Mouse (Mus musculus) layer of hippocampus, postnatal 25 days (tissue): ENCODE results near the gene Zdhhc9. TPM values are rescaled to one million over a fixed set of nuclear protein-coding genes. Genes with fewer than 3 reads are reported as not detected.
"Not testable (repeated sequence)": the region's sequence is repeated elsewhere in the genome, so short reads cannot be mapped to it uniquely, and the experiment has no call there.

ENCODE experiments used
- DNase-seq, 2 experiments: peaks; one replicate each; pipeline ENCODE4 v3.0.0; 2022; ENCODE audit warnings: mixed read lengths in 2 of 2, low spot score in 1 of 2; ENCODE audit errors: extremely low spot score in 1 of 2
- total RNA-seq, 2 experiments: library from RNA; stranded (reverse); gene quantifications; 2 replicates each; pipeline ENCODE4 v1.2.3; 2021

The Zdhhc9 gene
- total RNA-seq, result 10 to 100 TPM; 46.6 to 50.2 TPM

DNA sequence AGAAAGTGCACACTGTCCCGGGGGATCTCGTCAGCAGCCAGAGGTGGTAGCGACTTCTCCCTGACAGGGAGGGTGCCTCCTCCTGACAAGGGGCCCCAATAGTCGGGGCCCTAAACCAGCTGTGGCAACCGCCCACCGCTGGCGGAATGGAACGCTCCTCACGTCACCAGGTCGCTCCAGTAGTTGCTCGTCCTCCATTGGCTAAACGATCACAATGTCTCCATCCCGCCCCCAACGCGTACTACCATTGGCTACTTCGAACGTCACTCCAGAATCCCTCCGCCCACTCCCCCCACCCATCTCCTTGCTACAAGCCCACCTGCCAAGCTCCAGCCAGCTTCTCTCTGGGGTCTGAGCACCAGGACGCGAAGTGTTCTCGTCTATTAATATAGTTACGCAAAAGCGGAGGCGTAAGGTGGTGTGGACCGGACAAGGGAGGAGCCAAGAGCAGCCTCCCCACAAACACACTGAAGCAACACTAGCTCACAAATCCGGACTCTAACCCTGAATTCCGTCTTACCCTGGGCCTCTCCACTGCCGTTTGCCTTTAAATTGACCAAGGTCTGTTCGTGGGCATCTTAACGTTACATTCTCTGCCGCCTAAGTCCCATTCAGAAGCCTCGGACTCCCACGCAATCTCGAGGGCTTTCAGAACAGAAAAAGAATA is at the start of gene Zdhhc9:
Gene Zdhhc9 (minus strand): TSS at position 360 of the 667 bp plus-strand sequence.
- peak; percentile 71 to 88 for DNase-seq

DNA sequence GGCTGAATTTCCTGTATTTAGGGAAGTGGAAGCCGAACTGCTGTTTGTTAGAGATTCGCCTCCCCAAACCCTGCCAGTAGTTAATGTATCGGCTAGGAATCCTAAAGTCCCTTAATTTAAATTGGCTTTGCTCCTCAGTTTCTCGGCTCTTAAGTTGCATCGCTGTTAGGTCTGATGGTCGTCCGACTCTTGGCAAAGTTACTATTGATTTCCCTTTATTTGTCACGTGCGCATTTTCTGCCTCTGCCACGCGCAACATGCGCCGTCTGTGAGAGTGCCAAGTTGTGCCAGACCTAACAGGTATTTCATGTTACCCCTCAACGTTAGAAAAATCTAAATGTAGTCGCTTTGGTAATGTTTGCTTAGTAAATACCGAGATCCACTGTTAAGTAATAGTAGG is 48.3 kb upstream of the Zdhhc9 start:
- no peak for DNase-seq

DNA sequence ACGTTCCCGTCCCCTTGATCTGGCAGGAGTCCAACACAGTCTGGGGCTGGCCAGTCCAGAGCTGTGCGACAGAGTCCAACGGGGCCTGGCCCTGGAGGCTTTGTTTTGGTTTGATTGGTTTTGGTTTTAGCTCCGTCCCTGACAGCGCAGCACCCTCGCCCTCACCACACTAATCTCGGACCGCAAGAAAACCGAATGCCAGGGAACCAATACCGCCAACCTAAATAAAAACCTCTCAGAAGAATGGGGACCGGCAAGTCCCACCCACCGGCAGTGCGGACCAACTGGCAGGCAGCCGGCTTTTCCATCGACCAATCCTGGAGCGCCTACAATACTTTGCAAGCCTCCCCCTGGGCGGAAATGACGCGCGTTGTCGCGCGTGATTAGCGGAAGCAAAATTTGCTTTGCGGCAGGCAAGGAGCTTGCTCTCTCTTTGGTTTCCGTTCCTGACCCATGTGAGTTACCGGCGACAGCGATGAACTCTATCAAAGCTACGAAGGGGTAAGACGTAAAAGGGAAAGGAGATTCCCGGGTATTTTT is 47.9 kb upstream of the Zdhhc9 start, which contains the start of gene Utp14a:
Gene Utp14a (plus strand): TSS at position 395 of the 540 bp plus-strand sequence.
- DNase-seq, result peak; percentile 84 to 88

DNA sequence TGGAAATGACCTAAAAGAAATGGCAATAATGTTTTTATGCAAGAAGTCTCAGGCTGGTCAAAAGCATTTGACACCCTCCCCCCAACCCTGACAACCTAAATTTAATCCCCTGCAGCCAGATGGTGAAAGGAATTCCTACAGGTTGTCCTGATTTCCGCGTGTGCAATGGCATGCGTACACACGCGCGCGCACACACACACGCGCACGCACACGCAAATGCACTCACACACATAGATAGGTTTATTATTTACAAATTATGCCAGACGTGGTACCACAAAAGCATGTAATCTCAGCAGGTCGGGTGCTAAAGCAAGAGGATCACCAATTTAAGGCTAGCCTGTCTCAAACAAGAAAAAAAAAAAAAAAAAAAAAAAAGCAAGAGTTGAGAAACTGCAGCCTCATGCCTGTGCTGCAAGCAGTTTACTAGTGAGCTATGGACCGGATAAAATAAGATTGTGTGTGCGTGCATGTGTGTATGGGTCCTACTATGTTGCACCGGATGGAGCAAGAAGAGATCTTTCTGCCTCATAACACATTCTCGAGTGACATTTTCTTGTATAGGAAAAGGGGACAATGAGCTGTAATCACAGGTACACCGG is 47.3 kb upstream of the Zdhhc9 start:
- peak; percentile 6 to 10 for DNase-seq

DNA sequence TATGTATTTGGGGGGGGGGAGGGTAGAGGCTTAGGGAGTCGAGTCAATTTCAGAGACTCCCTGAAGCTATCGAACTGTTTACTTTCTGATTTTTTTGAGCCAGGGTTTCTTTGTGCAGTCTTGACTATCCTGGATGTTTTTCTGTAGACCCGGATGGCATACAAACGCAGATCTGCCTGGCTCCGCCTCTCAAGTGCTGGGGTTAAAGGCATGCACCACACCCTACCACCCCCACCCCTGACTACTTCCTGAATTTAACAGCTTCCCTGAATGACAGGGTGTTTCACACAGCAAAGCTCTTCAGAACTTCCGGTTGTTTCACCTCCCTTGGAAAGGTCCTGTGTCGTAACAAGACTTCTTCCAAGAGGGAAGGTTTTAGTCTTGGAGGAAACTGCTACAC is 25.7 kb upstream of the Zdhhc9 start:
- DNase-seq, result no peak

DNA sequence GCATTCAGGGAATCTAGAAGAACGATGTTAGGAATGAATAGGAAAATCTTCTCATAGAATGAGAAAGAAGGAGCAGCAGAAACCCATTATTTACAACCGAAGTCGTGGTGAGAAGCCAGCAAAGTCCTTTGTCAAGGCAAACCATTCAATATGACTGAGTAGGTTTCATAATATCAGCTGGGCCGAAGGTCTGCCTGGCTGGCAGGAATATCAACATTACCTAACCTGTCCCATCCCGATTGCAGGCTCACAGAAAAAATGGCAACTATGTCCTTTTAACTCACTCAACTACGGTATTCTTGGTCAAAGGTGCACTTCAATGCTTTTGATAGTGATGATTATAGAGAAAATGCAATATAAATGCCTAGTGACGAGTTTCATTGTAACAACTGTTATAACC is 17.5 kb upstream of the Zdhhc9 start:
- no peak for DNase-seq

DNA sequence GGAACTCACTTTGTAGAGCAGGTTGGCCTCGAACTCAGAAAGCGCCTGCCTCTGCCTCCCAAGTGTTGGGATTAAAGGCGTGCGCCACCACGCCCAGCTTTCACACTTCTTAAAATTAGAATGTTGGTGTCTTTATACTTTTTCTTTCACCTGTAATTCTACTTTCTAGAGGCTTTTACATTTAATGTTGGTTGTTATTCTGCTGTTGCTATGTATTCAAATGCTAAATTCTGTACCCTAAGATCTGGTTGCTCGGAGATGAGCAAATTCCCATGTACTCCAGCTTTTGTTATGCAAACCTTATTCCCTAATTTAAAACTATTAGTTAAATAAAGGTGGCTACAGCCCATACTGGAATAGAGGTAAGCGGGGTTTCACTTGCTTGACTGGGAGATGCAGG is 14.0 kb upstream of the Zdhhc9 start:
- DNase-seq, result no peak

DNA sequence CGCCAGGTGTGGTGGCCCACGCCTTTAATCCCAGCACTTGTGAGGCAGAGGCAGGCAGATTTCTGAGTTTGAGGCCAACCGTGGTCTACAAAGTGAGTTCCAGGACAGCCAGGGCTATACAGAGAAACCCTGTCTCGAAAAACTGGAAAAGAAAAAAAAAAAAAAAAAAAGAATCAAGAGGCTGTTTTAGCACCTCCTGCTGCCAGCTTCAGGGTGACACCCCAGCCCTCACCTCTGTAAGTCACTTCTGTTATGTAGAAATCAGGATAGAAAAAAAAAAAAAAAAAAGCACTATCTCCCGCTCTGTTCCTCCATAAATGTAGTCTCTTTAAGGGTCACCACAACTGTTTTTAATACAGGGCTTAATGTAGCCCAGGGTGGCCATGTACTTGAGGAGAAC is 10.8 kb upstream of the Zdhhc9 start:
- DNase-seq, result no peak

DNA sequence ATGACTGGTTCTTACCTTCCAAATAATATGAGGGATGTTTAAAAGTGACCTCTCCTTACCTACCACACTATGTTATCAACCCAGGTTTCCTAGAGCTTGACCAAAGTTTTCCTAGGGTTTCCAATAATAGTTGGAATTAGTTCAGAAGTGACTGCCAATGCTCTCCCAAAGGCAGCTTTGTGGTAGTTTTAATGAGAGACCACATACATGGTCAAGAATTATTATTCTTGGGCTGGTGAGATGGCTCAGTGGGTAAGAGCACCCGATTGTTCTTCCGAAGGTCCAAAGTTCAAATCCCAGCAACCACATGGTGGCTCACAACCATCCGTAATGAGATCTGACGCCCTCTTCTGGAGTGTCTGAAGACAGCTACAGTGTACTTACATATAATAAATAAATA is 1.1 kb upstream of the Zdhhc9 start:
- DNase-seq, result not testable (repeated sequence)

DNA sequence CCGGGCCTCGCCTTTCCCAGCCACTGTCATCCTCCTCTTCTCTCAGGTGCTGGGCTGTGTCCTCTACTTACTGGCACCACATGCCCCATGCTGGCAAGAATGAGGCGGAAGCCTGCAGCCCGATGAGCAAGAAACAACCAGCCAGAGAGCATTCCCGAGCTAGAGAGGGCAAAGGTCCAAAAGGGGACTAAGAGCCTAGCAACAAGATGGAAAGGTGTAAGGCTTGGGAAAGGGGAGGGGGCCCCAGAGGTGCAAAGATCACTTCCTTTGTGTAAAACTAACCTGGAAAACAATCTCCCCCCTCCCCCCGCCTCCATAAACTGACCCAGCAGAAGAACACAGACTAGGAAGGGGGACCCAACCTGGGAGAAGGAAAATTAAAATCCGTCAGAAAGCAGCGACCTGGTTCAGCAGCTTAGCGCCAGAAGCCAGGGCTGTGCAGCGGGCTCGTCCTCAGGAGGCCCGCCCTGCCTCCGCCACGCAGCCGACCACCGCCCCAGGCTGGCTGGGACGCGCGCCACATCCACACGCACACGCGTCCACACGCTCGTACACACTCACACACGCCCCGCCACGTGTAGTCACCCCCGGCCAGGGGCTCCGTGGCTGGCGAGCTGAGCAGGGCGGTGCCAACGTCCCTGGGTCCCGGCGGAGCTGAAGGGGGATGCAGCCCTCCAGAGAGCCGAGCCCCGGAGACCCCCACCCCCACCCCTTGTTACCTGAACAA is 754 bp downstream of the Zdhhc9 start:
- peak; percentile 12 to 25 for DNase-seq

DNA sequence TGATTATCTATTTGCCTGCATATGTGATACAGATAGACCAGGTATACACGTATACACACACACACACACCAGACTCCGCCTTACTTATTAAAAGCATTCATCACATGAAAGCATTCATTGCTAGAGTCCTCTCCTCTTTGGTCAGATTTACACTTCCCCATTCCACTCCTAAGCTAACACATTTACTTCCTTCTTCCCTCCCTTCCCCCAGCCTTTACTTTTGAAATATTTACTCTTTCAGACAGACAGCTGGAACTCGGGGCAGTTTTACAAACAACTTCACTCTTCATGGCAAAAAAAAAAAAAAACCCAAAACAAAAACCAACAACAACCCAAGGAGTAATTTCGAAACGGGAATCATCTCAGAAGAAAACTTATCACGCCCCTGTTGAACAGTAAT is 4.2 kb downstream of the Zdhhc9 start:
- no peak for DNase-seq

DNA sequence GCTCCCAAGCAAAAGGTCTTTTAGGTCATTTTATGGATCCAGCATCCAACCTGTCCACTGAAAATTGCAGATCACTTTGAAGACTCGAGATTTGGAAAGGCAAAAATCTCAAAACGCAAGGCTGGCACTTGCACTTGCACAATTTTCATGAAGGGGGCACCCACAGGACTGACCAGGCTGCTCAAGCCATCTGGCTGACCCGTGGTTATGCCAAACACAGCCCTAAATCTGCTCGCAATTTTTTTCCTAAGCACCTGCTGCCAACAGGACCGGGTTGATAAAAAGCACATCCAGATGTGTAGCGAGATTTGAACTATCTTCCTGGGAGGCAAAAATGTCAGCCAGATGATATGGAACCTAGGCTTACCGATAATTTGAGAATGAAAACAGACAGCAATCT is 4.9 kb downstream of the Zdhhc9 start:
- no peak for DNase-seq

DNA sequence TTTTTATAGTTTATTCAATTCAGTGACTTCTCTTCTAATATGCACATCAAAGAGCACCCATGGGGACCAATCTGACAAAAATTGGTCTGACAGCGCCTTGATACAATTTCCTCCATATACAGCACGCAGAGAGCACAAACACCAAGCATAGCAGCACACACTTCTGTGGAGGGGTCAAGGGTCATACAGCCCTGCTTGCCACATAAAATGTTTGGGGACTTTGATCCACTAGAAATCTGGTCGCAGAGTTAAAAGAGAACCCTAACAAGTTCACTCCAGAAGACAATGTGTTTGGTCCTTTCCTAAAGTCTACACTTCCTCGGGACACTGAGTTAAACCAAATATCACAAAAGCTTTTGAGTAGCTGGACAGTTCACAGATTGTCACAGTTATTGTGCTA is 5.7 kb downstream of the Zdhhc9 start:
- DNase-seq, result no peak

DNA sequence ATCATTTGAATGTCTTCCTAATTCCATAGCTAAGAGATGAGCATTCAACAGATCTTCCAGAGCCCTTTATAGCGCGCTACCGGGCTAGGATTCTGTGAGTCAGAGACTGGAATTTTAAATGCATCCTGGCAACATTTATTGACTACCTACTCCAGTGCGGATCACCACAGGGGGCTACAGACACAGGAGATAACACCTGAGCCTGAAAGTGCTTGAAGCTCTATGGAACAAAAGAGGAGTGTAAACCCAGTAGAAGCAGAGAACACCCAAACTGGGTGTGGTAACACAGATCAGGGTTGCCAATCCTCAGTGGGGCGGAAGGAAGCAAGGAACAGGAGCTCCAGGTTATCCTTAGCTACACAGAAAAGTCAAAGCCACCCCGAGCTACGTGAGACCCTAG is 6.2 kb downstream of the Zdhhc9 start:
- no peak for DNase-seq

DNA sequence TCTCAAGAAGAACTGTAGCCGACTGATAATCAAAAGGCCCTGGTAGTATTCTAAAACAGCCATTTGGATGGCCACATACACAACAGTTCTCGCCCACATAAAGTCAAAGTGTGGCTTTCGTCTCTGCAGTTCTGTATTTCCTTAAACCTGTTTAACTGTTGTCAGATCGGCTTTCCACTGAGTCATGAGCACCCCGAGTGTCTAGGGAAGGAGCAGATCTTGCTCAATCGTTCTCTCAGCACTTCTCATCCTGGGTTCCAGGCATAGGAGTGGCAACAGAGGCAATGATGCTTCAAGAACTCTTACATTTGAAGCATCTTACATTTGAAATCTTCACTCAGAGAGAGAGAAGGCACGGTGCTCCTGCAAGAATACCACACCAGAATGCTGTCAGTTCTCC is 6.7 kb downstream of the Zdhhc9 start:
- no peak for DNase-seq

DNA sequence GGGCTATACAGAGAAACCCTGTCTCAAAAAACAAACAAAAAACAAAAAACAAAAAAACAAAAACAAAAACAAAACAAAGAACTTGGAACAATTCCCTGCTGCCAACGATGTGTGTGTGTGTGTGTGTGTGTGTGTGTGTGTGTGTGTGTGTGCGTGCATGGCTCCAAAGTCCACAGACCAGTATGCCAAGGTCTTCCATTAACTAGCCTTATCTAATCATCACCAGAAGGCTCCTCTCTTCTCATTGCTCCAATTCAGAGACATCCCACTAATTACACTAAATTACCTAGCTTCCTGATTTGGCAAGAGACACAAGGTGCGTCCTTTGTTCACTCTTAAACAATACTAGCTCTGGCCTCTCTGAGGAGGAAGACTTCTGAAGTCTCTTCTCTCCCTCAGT is 8.0 kb downstream of the Zdhhc9 start:
- no peak for DNase-seq

DNA sequence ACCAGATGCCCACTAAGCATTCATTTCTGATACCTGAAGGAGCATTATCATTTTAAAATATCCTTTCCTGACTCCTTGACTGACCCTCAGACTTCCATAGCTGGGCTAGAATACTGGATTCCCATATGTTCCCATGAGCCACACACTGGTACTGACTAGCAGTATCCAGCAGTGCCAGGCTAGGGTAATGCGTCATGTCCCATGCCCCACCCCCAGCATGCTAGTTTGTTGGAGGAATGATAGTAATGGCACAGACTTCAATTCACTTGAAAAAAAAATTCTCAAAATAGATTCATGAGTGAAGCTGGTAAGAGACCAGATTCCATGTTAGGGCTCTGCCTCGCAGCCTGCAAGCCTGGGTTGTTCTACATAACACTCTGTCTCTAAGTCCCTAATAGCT is 9.7 kb downstream of the Zdhhc9 start:
- DNase-seq, result no peak

DNA sequence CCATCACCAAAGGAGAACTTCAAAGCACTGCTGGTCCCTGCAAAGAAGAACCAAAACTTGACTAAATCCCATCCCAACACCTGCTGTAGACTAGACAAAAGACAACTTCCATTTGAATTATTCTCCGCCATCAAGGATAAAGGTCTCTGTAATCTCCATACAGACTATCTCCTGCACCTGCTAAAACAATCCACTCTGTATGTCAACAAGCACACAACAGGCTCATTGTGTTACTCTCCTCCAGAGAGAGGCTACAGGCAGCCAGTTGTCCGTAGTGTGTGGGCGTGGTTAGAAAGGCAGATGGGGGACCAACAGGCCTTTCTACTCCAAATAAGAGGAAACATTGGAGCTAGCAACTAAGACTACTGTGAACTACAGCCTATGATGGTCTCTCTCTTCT is 10.8 kb downstream of the Zdhhc9 start:
- no peak for DNase-seq

DNA sequence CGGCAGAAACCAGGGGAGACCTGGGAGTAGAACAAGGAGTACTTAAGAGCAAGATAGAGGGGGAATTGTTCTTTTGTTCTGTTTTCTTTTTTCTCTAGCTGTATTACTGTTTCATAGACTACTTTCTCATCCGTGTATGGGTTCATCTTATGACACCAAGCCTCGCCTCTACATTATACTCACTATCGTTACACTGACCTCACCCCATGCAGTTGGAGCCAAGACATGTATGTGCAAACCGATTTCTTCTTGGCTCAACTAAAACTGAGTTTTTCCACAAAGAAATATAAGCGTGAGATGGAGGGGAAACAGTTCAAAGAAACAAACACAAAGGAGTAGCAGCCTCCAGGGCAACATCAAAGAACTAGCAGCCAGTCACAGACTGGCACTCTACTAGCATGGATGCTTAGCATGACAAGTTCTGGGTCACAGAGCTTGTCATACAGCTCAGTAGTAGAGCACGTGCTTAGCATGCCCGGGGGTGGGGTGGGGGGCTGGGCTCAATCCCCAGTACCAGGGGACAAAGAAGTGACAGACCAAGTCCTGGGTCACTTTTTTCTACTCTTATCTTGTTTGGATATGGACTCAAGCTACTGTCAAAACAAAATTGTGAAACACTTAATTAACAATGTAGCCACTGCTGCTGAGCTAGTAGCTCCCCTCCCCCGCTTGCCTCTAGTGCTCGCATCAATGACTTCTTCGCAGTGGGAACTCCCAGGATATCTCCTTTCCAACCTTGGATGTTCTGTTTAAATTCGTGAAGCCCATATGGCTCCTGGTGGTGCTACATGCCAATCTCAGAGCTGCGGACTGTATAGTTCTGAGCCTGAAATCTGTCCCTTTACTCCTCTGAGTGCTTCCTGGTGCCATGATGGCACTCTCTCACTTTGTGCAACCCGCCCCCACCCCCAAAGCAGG is 15.2 kb downstream of the Zdhhc9 start:
- DNase-seq, result no peak

DNA sequence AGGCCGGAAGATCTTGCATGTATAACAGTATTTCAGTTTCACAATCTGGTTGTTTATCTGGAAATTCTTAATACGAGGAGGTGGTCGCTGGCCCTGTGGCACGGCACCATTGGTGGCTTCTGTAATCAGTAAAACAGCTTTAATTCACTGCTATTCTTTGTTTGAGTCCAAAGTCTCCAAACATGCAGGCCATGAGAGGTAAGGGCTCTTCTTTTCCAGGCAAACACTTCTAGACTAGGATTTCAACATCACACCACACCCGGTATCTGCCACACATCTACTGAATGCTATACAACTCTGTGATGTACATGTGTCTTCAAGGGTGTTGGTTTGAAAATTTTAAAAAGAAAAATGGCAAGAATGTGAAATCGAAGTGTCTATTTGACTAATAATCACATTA is 17.4 kb downstream of the Zdhhc9 start:
- no peak for DNase-seq
